Mouse (Mus musculus): ENCODE data around the gene Lenep. TPM values are rescaled to one million over a fixed set of nuclear protein-coding genes. Genes with fewer than 3 reads are reported as not detected.

The Lenep gene
- polyA plus RNA-seq, 1 experiment from 2014 or later: 0.22 TPM

GRCm38 (mm10) chr3:89384331-89385076 lies 18.1 kb downstream of the Lenep start:
- no peaks in the 10 kb centered on the region for H3K36me3 ChIP-seq (ENCODE audit: control insufficient read depth, insufficient read depth, low read length)
- H3K27me3 ChIP-seq (ENCODE audit: control insufficient read depth, insufficient read depth, low read length): no peaks in the 10 kb centered on the region
- H3K9ac ChIP-seq (ENCODE audit: low read depth, low read length): no peak overlapping the region
- no peaks in the 10 kb centered on the region for H3K4me1 ChIP-seq (replicated peaks; ENCODE audit: control insufficient read depth, insufficient read depth, low read length)
- ATAC-seq (ENCODE audit: low FRiP score) (no peak), DNase-seq (ENCODE audit: low spot score) (no peak)
- no peak overlapping the region for H3K4me2 ChIP-seq (replicated peaks; ENCODE audit: low read depth, low read length)
- H3K4me3 ChIP-seq (ENCODE audit: low read depth, low read length): no peak overlapping the region
- H3K9me3 ChIP-seq (ENCODE audit: control insufficient read depth, low read length): no peaks in the 10 kb centered on the region
- WGBS: 63% methylated on average over 12 of the region's 12 CpGs
- no peak overlapping the region for H3K27ac ChIP-seq (ENCODE audit: low read depth, low read length)

- ATAC-seq (ENCODE audit: low FRiP score) (no peak), DNase-seq (ENCODE audit: low spot score) (no peak)
- H3K4me1 ChIP-seq (replicated peaks; ENCODE audit: control insufficient read depth, insufficient read depth, low read length): no peaks in the 10 kb centered on the region
- H3K9ac ChIP-seq (ENCODE audit: low read depth, low read length): no peak overlapping the region
- H3K4me3 ChIP-seq (ENCODE audit: low read depth, low read length): no peak overlapping the region
- H3K27ac ChIP-seq (ENCODE audit: low read depth, low read length): no peak overlapping the region
- WGBS: 92% methylated on average over 5 of the region's 5 CpGs
- H3K4me2 ChIP-seq (replicated peaks; ENCODE audit: low read depth, low read length): no peak overlapping the region
- no peaks in the 10 kb centered on the region for H3K27me3 ChIP-seq (ENCODE audit: control insufficient read depth, insufficient read depth, low read length)
- no peaks in the 10 kb centered on the region for H3K9me3 ChIP-seq (ENCODE audit: control insufficient read depth, low read length)
- H3K36me3 ChIP-seq (ENCODE audit: control insufficient read depth, insufficient read depth, low read length): no peaks in the 10 kb centered on the region
These were observed 18.8 kb downstream of the Lenep start for GRCm38 (mm10) chr3:89383651-89384255.

GRCm38 (mm10) chr3:89382950-89383349 lies 19.6 kb downstream of the Lenep start:
- H3K36me3 ChIP-seq (ENCODE audit: control insufficient read depth, insufficient read depth, low read length): no peaks in the 10 kb centered on the region
- no peak overlapping the region for H3K4me2 ChIP-seq (replicated peaks; ENCODE audit: low read depth, low read length)
- WGBS: 81% methylated on average over 5 of the region's 5 CpGs
- no peak for DNase-seq (ENCODE audit: low spot score)
- no peak for ATAC-seq (ENCODE audit: low FRiP score)
- no peak overlapping the region for H3K27ac ChIP-seq (ENCODE audit: low read depth, low read length)
- no peaks in the 10 kb centered on the region for H3K9me3 ChIP-seq (ENCODE audit: control insufficient read depth, low read length)
- no peak overlapping the region for H3K4me3 ChIP-seq (ENCODE audit: low read depth, low read length)
- H3K4me1 ChIP-seq (replicated peaks; ENCODE audit: control insufficient read depth, insufficient read depth, low read length): no peaks in the 10 kb centered on the region
- no peak overlapping the region for H3K9ac ChIP-seq (ENCODE audit: low read depth, low read length)
- no peaks in the 10 kb centered on the region for H3K27me3 ChIP-seq (ENCODE audit: control insufficient read depth, insufficient read depth, low read length)

- Histone ChIP-seq H3K27ac (ENCODE audit: low read depth, low read length) (no peak overlapping the region), H3K9ac (ENCODE audit: low read depth, low read length) (no peak overlapping the region), H3K4me1 (replicated peaks; ENCODE audit: control insufficient read depth, insufficient read depth, low read length) (no peaks in the 10 kb centered on the region), H3K4me2 (replicated peaks; ENCODE audit: low read depth, low read length) (no peak overlapping the region), H3K4me3 (ENCODE audit: low read depth, low read length) (no peak overlapping the region), H3K36me3 (ENCODE audit: control insufficient read depth, insufficient read depth, low read length) (no peaks in the 10 kb centered on the region), H3K27me3 (ENCODE audit: control insufficient read depth, insufficient read depth, low read length) (no peaks in the 10 kb centered on the region), H3K9me3 (ENCODE audit: control insufficient read depth, low read length) (no peaks in the 10 kb centered on the region)
- DNase-seq (ENCODE audit: low spot score): no peak
- 88% methylated on average over 9 of the region's 9 CpGs for WGBS
- ATAC-seq (ENCODE audit: low FRiP score): no peak
These were observed 20.3 kb downstream of the Lenep start for GRCm38 (mm10) chr3:89382033-89382882.

- H3K36me3 ChIP-seq (ENCODE audit: control insufficient read depth, insufficient read depth, low read length): no peaks in the 10 kb centered on the region
These were observed 21.4 kb downstream of the Lenep start for GRCm38 (mm10) chr3:89381233-89381632.

GRCm38 (mm10) chr3:89380711-89381110 lies 21.9 kb downstream of the Lenep start:
- no peak overlapping the region for H3K4me3 ChIP-seq (ENCODE audit: low read depth, low read length)

More at GRCm38 (mm10) chr3:89381233-89381632, 21.4 kb downstream of the Lenep start:
- DNase-seq (ENCODE audit: low spot score): no peak
- Histone ChIP-seq H3K4me2 (replicated peaks; ENCODE audit: low read depth, low read length) (no peak overlapping the region), H3K9me3 (ENCODE audit: control insufficient read depth, low read length) (no peaks in the 10 kb centered on the region), H3K4me1 (replicated peaks; ENCODE audit: control insufficient read depth, insufficient read depth, low read length) (no peaks in the 10 kb centered on the region), H3K9ac (ENCODE audit: low read depth, low read length) (no peak overlapping the region), H3K4me3 (ENCODE audit: low read depth, low read length) (no peak overlapping the region), H3K27ac (ENCODE audit: low read depth, low read length) (no peak overlapping the region), H3K27me3 (ENCODE audit: control insufficient read depth, insufficient read depth, low read length) (no peaks in the 10 kb centered on the region)
- ATAC-seq (ENCODE audit: low FRiP score): no peak
- 79% methylated on average over 11 of the region's 11 CpGs for WGBS

GRCm38 (mm10) chr3:89380291-89380690 lies 22.3 kb downstream of the Lenep start:
- H3K9me3 ChIP-seq (ENCODE audit: control insufficient read depth, low read length): no peaks in the 10 kb centered on the region
- H3K27ac ChIP-seq (ENCODE audit: low read depth, low read length): no peak overlapping the region
- H3K9ac ChIP-seq (ENCODE audit: low read depth, low read length): no peak overlapping the region
- no peak overlapping the region for H3K4me3 ChIP-seq (ENCODE audit: low read depth, low read length)
- H3K4me1 ChIP-seq (replicated peaks; ENCODE audit: control insufficient read depth, insufficient read depth, low read length): no peaks in the 10 kb centered on the region
- ATAC-seq (ENCODE audit: low FRiP score) (no peak), DNase-seq (ENCODE audit: low spot score) (no peak)
- no peaks in the 10 kb centered on the region for H3K27me3 ChIP-seq (ENCODE audit: control insufficient read depth, insufficient read depth, low read length)
- H3K36me3 ChIP-seq (ENCODE audit: control insufficient read depth, insufficient read depth, low read length): no peaks in the 10 kb centered on the region
- WGBS: 96% methylated on average over 14 of the region's 14 CpGs
- H3K4me2 ChIP-seq (replicated peaks; ENCODE audit: low read depth, low read length): no peak overlapping the region

More at GRCm38 (mm10) chr3:89380711-89381110, 21.9 kb downstream of the Lenep start:
- 95% methylated on average over 18 of the region's 18 CpGs for WGBS
- H3K27me3 ChIP-seq (ENCODE audit: control insufficient read depth, insufficient read depth, low read length): no peaks in the 10 kb centered on the region
- H3K27ac ChIP-seq (ENCODE audit: low read depth, low read length): no peak overlapping the region
- no peak overlapping the region for H3K4me2 ChIP-seq (replicated peaks; ENCODE audit: low read depth, low read length)
- no peak for ATAC-seq (ENCODE audit: low FRiP score)
- no peak for DNase-seq (ENCODE audit: low spot score)
- H3K9ac ChIP-seq (ENCODE audit: low read depth, low read length): no peak overlapping the region
- H3K36me3 ChIP-seq (ENCODE audit: control insufficient read depth, insufficient read depth, low read length): no peaks in the 10 kb centered on the region
- H3K9me3 ChIP-seq (ENCODE audit: control insufficient read depth, low read length): no peaks in the 10 kb centered on the region
- no peaks in the 10 kb centered on the region for H3K4me1 ChIP-seq (replicated peaks; ENCODE audit: control insufficient read depth, insufficient read depth, low read length)

- Histone ChIP-seq H3K9me3 (ENCODE audit: control insufficient read depth, low read length) (no peaks in the 10 kb centered on the region), H3K27me3 (ENCODE audit: control insufficient read depth, insufficient read depth, low read length) (no peaks in the 10 kb centered on the region), H3K27ac (ENCODE audit: low read depth, low read length) (no peak overlapping the region), H3K4me1 (replicated peaks; ENCODE audit: control insufficient read depth, insufficient read depth, low read length) (no peaks in the 10 kb centered on the region), H3K9ac (ENCODE audit: low read depth, low read length) (no peak overlapping the region), H3K4me3 (ENCODE audit: low read depth, low read length) (no peak overlapping the region), H3K4me2 (replicated peaks; ENCODE audit: low read depth, low read length) (no peak overlapping the region), H3K36me3 (ENCODE audit: control insufficient read depth, insufficient read depth, low read length) (no peaks in the 10 kb centered on the region)
- no peak for ATAC-seq (ENCODE audit: low FRiP score)
- no peak for DNase-seq (ENCODE audit: low spot score)
- WGBS: 85% methylated on average over 31 of the region's 31 CpGs
These were observed 23.0 kb downstream of the Lenep start for GRCm38 (mm10) chr3:89379388-89380131.
